Mouse (Mus musculus): ENCODE measurements around the gene Zfp53. TPM values are rescaled to one million over a fixed set of nuclear protein-coding genes. Genes with fewer than 3 reads are reported as not detected.
A peak's percentile ranks its signal among the peaks of the same experiment; 100 is the strongest.
"Not testable (repeated sequence)": the region's sequence is repeated elsewhere in the genome, so short reads cannot be mapped to it uniquely, and the experiment has no call there.

The Zfp53 gene
- polyA plus RNA-seq (2012; rRNA removed) = 8.1 and 9.2 TPM in 2 replicates

DNA sequence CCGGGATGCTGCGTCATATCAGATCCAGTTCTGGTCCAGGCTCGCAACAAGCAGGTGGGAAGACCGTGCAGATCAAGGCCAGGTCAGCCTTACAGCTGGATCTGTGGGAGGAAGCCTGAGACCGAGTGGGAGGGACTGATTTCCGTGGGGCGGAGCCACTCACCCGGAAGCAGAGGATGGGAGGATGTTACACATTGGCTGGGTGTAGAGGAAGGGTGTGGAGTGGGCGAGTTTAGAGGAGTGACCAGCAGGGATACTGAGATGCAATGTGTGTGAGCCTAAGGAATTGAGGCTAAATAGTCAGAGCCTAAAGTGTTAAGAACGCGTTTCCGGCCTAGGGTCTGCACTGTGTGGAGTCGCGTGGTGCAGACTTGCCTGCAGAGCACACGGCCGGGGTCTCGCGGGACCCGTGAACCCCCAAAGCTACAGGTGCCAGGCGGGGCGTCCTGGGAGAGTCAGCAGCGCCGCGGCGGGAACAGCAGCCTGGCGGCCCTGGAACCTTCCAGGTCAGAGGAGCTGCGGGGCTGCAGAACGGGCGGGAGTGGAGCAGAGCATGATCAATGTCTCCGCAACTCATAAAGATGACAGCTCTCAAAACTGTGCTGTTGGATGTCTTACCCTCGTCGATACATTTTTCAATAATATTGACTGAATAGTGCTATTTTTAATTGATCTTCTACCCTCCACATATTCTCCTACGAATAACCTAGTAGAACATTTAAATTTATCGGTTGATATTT lies at the start of gene Zfp53:
Gene Zfp53 (plus strand): TSS at position 239 of the 740 bp plus-strand sequence.
- DNase-seq (ENCODE audit: low spot score) = peak; percentile 56

GRCm38 (mm10) chr17:21449669-21450068 lies 39.1 kb upstream of the Zfp53 start:
- no peak for DNase-seq (ENCODE audit: low spot score)

DNA sequence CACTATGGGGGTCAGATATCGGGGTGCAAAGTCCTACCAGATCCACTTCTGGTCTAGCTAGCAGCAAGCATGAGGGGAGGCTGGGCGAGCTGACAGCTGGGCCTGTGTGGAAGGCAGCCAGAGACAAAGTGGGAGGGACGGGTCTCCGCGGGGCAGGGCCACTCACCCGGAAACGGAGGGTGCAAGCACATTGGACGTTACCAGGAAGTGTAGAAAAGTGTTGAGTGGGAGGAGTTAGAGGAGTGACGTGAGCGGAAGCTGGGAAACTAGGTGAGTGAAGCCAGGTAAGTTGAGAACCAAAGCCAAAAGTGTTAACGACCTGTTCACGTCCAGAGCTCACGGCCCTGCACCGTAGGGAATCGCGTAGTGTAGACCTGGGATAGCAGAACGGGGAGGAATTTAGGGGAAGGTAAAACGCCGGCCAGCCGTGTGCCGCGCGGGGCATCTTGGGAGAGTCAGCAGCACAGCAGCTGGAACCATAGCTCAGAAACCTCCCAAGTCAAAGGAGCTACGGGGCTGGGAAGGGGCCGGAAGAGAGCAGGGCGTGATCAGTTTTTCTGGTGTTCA lies 38.6 kb upstream of the Zfp53 start, which contains the start of gene Zfp51:
Gene Zfp51 (plus strand): TSS at position 237 of the 567 bp plus-strand sequence.
- peak; percentile 77 for DNase-seq (ENCODE audit: low spot score)

DNA sequence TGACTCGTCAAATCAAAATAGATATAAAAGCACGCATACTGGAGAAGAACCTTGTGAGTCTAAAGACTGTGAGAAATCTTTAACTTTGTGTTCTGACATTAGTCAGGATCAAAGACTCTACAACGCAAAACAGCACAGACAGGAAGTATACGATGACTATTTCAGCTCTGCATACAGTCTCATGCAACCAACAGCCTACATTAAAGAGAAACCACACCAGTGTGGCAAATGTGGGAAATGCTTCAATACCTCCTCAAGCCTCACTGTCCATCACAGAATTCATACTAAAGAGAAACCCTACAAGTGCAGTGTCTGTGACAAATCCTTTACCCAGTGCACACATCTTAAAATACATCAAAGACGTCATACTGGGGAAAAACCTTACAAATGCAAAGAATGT lies 25.2 kb upstream of the Zfp53 start:
- DNase-seq (ENCODE audit: low spot score) = no peak

GRCm38 (mm10) chr17:21472032-21472652 lies 16.7 kb upstream of the Zfp53 start:
- DNase-seq (ENCODE audit: low spot score) = no peak

DNA sequence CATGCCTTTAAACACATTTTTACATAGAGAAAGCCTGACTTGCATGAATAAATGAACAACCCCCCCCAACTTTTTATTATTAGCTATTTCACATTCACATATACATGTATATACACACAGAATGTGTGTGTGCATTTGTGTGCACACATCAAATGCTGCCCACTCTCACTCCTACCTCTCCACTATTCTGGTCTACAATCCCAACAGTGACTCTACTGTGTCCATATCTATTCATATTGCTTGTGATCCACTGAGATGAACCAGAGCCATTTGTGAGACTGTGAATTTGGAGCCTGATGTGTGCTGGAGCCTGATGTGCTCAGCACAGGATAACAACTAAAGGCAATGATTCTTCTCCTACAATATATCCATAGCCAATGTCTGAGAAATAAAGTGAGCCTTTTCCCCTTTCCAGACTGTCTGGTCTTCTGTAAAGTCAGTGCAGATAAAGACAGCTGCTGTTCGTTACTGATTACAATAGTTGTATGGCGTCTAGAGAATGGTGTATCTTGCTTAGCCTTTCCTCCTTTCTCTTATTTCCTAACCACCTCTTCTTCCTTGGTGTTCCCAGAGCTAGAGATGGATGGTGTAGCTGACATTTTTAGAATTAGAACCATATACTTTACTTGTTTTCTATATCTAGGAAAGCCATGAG lies 16.0 kb upstream of the Zfp53 start:
- DNase-seq (ENCODE audit: low spot score) = no peak

GRCm38 (mm10) chr17:21473362-21474190 lies 15.2 kb upstream of the Zfp53 start:
- no peak for DNase-seq (ENCODE audit: low spot score)

DNA sequence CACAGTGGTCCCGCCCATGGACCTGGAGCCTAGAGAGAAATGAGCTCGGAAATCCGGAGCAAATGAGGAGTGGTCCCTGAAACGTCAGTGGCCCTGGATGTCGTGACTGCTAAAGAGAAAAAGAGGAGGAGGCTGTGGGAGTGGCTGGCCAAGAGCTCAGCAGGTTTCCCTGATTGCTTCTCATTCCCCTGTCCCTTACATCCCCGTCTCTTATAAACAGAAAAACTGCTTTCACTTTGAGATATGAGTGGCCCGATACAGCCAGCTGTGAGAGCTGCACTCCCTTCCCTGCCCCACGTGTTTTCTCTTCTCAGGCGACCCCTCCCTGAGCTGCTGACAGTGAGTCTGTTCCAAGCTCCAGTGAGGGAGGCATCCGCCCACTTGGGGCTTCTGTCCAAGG lies 14.1 kb upstream of the Zfp53 start:
- not testable (repeated sequence) for DNase-seq (ENCODE audit: low spot score)

DNA sequence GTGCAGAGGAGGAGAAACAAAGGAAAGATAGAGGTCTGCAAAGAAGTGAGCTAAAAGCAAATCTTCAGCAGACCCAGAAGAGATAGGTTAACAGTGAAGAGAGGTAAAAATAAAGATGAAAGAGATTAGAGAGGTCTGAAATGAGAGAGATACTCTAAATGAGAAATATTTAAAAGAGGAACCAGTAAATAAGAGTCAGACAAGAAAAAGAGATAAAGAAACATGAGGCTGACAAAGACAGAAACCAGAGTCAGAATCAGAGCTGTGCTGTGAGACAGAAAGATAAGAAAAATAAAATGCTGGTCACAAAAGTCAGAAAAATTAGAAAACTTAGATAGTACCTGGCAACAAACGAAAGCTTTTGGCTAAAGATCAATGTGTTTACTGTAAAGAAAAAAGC lies 13.5 kb upstream of the Zfp53 start:
- not testable (repeated sequence) for DNase-seq (ENCODE audit: low spot score)

DNA sequence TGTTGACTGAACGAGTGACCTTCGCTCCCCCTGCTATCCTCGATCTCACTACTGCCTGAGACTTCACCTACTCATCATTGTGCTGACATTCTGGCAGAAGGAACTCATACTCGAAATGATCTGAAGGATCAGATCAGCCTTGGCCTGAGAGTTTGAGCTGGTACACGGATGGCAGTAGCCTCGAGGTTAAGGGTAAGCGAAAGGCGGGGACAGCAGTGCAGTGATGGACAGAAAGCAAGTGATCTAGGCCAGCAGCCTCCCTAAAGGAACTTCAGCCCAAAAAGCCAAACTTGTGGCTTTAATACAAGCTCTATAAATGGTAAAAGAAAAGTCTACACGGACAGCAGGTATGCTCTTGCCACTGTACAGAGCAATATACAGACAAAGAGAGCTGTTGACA lies 12.4 kb upstream of the Zfp53 start:
- DNase-seq (ENCODE audit: low spot score) = not testable (repeated sequence)

GRCm38 (mm10) chr17:21478103-21478777 lies 10.6 kb upstream of the Zfp53 start:
- DNase-seq (ENCODE audit: low spot score) = not testable (repeated sequence)

- no peak for DNase-seq (ENCODE audit: low spot score)
These were observed 753 bp downstream of the Zfp53 start for GRCm38 (mm10) chr17:21489500-21490001.

DNA sequence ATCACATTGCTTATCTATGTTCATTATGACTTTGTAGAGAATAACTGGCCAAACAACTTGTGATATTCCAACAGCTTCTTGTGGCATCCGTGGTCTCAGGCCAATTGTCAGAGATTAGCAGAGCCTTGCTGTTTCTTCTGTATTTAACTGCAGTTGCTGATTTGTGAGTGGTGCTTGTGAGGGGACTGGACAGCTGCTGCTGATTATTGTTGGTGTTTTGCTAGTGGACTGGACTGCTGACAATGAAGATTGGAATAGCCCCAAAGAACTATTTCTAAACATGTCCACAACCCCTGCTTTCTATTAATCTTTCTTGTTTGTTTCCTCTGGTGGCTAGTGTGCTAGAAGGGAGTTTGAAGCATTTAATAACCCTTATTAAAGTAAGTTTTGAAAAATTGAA lies 12.6 kb downstream of the Zfp53 start:
- DNase-seq (ENCODE audit: low spot score) = no peak

DNA sequence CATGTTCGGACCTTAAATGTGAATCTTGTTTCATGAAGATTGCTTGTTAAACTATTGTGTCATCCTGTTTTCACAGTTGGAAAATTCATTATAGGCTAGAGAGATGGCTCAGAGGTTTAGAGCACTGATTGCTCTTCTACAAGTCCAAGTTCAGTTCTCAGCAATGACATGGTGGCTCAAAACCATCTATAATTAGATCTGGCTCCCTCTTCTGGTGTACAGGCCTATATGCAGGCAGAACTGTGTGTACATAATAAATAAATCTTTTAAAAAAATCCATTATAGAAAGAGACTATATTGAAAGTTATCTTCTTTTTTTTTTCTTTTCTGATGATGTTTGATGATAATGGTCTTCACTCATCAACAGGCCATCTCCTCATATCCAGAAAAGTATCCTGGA lies 15.7 kb downstream of the Zfp53 start:
- DNase-seq (ENCODE audit: low spot score) = no peak

DNA sequence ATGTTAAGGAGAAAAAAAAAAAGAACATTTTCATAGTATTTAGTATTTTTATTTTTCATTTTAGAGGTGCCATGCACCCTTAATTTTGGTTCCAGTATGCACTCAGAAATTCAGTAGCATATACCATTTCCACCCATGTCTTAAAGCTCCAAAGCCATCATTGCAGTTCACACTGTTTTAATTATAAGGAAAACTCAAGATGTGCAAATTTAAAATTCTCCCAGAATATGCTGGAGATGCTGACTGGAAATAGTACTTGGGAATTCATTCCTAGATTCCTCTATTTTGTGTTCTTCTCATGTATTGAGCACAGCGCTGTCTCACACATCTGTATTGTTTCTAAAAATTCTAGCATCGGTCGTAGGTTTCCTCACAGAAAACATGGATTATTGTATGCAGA lies 17.5 kb downstream of the Zfp53 start:
- DNase-seq (ENCODE audit: low spot score) = no peak

DNA sequence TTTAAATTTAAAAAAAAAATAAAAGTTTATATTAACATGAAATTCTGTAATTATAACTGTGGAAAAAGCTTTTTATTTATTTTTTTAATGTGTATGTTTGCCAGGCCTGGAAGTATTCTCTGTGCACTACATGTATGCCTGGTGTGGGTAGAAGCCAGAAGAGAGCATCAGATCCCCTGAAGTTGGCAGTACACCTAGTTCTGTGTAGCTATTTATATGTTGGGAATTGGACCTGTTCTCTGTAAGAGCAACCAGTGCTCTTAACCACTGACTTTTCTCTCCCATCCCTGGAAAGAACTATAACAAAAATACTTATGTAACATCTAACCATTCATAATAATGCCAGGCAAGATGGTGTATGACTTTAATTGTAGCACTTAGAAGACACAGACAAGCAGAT lies 21.0 kb downstream of the Zfp53 start:
- no peak for DNase-seq (ENCODE audit: low spot score)

DNA sequence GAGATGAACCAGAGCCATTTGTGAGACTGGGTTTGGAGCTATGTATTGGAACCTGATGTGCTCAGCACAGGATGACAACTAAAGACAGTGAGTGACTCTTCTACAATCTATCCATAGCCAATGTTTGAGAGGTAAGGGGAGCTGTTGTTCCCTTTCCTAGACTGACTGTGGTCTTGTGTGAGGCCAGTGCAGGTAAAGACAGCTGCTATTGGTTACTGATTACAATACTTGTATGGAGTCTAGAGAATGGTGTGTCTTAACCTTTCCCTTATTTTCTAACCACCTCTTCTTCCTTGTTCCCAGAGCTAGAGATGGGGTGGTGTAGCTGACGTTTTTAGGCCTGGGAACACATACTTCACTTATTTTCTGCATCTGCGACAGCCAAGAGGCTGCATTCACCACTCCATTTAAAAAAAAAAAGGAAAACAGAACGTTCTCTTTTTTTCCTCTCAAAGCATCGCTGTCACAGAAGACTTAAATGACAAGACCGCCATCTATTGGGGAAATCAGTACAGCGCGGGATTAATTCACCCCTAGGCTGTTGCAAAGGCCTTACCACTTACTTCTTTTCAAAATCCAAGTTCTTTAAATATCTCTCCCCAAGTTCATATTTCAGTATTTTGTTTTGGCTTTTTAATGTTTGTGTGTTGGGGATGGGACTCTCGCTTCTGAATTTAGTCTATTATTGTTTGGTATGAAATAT lies 26.8 kb downstream of the Zfp53 start:
- no peak for DNase-seq (ENCODE audit: low spot score)

GRCm38 (mm10) chr17:21516201-21517129 lies 27.7 kb downstream of the Zfp53 start:
- DNase-seq (ENCODE audit: low spot score) = peak; percentile 51

DNA sequence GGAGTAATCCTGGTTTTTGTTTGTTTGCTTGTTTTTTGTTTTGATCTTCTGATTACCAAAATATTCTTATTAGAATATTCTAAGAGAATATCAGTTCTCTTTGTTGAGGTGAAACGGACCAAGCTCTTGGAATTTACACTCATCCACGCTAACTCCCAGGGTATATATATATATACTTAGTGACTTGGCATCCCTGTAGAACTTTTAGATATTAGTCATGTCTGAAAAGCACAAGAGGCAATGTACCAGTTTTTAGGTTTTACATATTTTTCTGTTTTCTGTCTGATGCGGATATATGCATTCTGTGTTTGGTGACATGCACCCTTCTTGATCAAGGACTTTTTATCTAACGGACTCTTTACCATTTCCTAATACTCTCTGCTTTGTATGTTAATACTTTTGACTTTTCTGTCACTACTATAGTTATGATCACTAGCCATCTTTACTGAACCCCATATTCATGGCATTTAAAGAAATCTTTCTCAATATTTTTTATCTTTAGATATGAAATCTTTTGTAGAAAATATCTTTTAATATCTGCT lies 28.4 kb downstream of the Zfp53 start:
- no peak for DNase-seq (ENCODE audit: low spot score)

Measured in urinary bladder, adult 2 months (tissue).